Mouse (Mus musculus) forebrain, postnatal 0 days (tissue): ENCODE results near the gene Thra. TPM values are rescaled to one million over a fixed set of nuclear protein-coding genes. Genes with fewer than 3 reads are reported as not detected.

ENCODE experiments used
- ATAC-seq: fragments of 200-750 bp; cut with Nextera tagmentation; 2 replicates; pipeline ENCODE4 v1.8.0; 2017; ENCODE audit warnings: mild to moderate bottlenecking, moderate library complexity
- DNase-seq: peaks from one replicate; pipeline ENCODE4 v3.0.0-alpha.2; 2015
- H3K27ac ChIP-seq: fragments of 300-500 bp; sonication (generic); 2 replicates; pipeline ENCODE4 v1.5.1; 2014; ENCODE audit warnings: low read depth, mild to moderate bottlenecking, antibody characterized with exemption, low read length, moderate library complexity, mixed read lengths
- H3K27me3 ChIP-seq: fragments of 300-500 bp; sonication (generic); 2 replicates; pipeline ENCODE4 v1.6.1; 2014; ENCODE audit warnings: mild to moderate bottlenecking, low read length, mixed read lengths; ENCODE audit not compliant: insufficient read depth
- H3K36me3 ChIP-seq: fragments of 300-500 bp; sonication (generic); 2 replicates; pipeline ENCODE4 v1.6.1; 2014; ENCODE audit warnings: mild to moderate bottlenecking, moderate library complexity; ENCODE audit not compliant: insufficient read depth
- H3K4me1 ChIP-seq: fragments of 300-500 bp; sonication (generic); 2 replicates; pipeline ENCODE4 v1.6.1; 2014; ENCODE audit warnings: antibody characterized with exemption; ENCODE audit not compliant: insufficient read depth
- H3K4me2 ChIP-seq: fragments of 300-500 bp; sonication (generic); 2 replicates; pipeline ENCODE4 v1.6.1; 2014; ENCODE audit warnings: low read depth, mild to moderate bottlenecking, moderate library complexity
- H3K4me3 ChIP-seq: fragments of 300-500 bp; sonication (generic); 2 replicates; pipeline ENCODE4 v1.5.1; 2014; ENCODE audit warnings: low read depth, low read length, mixed read lengths
- H3K9ac ChIP-seq: fragments of 300-500 bp; sonication (generic); 2 replicates; pipeline ENCODE4 v1.6.1; 2014; ENCODE audit warnings: mild to moderate bottlenecking
- H3K9me3 ChIP-seq: fragments of 300-500 bp; sonication (generic); 2 replicates; pipeline ENCODE4 v1.6.1; 2016; ENCODE audit warnings: low read length
- CTCF ChIP-seq: sonication (generic); IDR thresholded peaks from 2 replicates; pipeline ENCODE4 v1.5.1; 2016; ENCODE audit warnings: antibody characterized with exemption, control low read depth, low read depth
- WGBS: fragments of 180-500 bp; shearing (Covaris S2); extraction: QIAGEN DNeasy Blood & Tissue Kit; methylation state at CpG from one replicate; pipeline ENCODE4 v1.1.7; 2014; 5-methylcytosine and 5-hydroxymethylcytosine counted together
- polyA plus RNA-seq: library from polyadenylated mRNA; unstranded; fragments of >200 nt; fragmentation: Nextera tagmentation; extraction: Ambion mirVana; gene quantifications from 2 replicates; pipeline ENCODE4 v1.2.1, GENCODE M21; 2015
- total RNA-seq: library from RNA; depleted of rRNA; stranded (reverse); fragments of >200 nt; gene quantifications from 2 replicates; pipeline ENCODE4 v1.2.3, GENCODE M21; 2014

The Thra gene
- total and polyA plus RNA-seq, 2 experiments from 2014 or later: 233 to 1,003 TPM

GRCm38 (mm10) chr11:98764746-98765145, 24.3 kb downstream of the Thra start:
- no peak for ATAC-seq
- TF ChIP-seq CTCF: no peak
- Histone ChIP-seq H3K27ac (no peak overlapping the region), H3K4me3 (no peak overlapping the region), H3K9ac (no peak overlapping the region), H3K4me2 (no peak overlapping the region), H3K4me1 (0 out of 2 replicates have a peak, but pooled peaks cover 5% of the 10 kb centered on the region), H3K27me3 (no peaks in the 10 kb centered on the region), H3K36me3 (peaks cover 81% of the 10 kb centered on the region), H3K9me3 (no peaks in the 10 kb centered on the region)
- DNase-seq: no peak

GRCm38 (mm10) chr11:98765421-98766309, 25.2 kb downstream of the Thra start:
- Histone ChIP-seq H3K9ac (no peak overlapping the region; the same call in 1 of the 2 replicates), H3K4me3 (no peak overlapping the region), H3K9me3 (no peaks in the 10 kb centered on the region), H3K27ac (peak overlapping the region; percentile 45), H3K36me3 (peaks cover 84% of the 10 kb centered on the region), H3K27me3 (no peaks in the 10 kb centered on the region), H3K4me1 (0 out of 2 replicates have a peak, but pooled peaks cover 5% of the 10 kb centered on the region), H3K4me2 (no peak overlapping the region)
- ATAC-seq (no peak), DNase-seq (no peak)
- WGBS: 33% methylated on average over 9 of the region's 9 CpGs
- TF ChIP-seq CTCF: no peak

- TF ChIP-seq CTCF: no peak
- Histone ChIP-seq H3K27ac (0 out of 2 replicates have a peak overlapping the region, but pooled peaks have one; percentile 1), H3K27me3 (no peaks in the 10 kb centered on the region), H3K4me3 (no peak overlapping the region), H3K9me3 (no peaks in the 10 kb centered on the region), H3K4me1 (0 out of 2 replicates have a peak, but pooled peaks cover 5% of the 10 kb centered on the region), H3K4me2 (no peak overlapping the region), H3K9ac (peak overlapping the region; percentile 10; the same call in 1 of the 2 replicates), H3K36me3 (peaks cover 85% of the 10 kb centered on the region)
- DNase-seq (no peak), ATAC-seq (no peak)
- WGBS: 39% methylated on average over 2 of the region's 2 CpGs
Measured at GRCm38 (mm10) chr11:98766346-98766745, 25.9 kb downstream of the Thra start.

- WGBS: 50% methylated on average over 5 of the region's 5 CpGs
- H3K9ac ChIP-seq: peak overlapping the region; percentile 10; the same call in 1 of the 2 replicates
- peaks cover 81% of the 10 kb centered on the region for H3K36me3 ChIP-seq
- no peaks in the 10 kb centered on the region for H3K9me3 ChIP-seq
- ATAC-seq (no peak), DNase-seq (no peak)
- no peak for TF ChIP-seq CTCF
- no peak overlapping the region for H3K4me2 ChIP-seq
- no peak overlapping the region for H3K4me3 ChIP-seq
- 0 out of 2 replicates have a peak, but pooled peaks cover 5% of the 10 kb centered on the region for H3K4me1 ChIP-seq
- H3K27ac ChIP-seq: peak overlapping the region; percentile 57
- H3K27me3 ChIP-seq: no peaks in the 10 kb centered on the region
Measured at GRCm38 (mm10) chr11:98766816-98767215, 26.4 kb downstream of the Thra start.

- no peak for TF ChIP-seq CTCF
- H3K4me3 ChIP-seq: no peak overlapping the region
- H3K9me3 ChIP-seq: no peaks in the 10 kb centered on the region
- 0 out of 2 replicates have a peak, but pooled peaks cover 5% of the 10 kb centered on the region for H3K4me1 ChIP-seq
- 29% methylated on average over 9 of the region's 9 CpGs for WGBS
- H3K27me3 ChIP-seq: no peaks in the 10 kb centered on the region
- DNase-seq (peak; percentile 62), ATAC-seq (peak; percentile 38)
- peaks cover 77% of the 10 kb centered on the region for H3K36me3 ChIP-seq
- peak overlapping the region; percentile 57 for H3K27ac ChIP-seq
- H3K9ac ChIP-seq: no peak overlapping the region
- no peak overlapping the region for H3K4me2 ChIP-seq
Measured at GRCm38 (mm10) chr11:98767276-98767675, 26.8 kb downstream of the Thra start.

GRCm38 (mm10) chr11:98767713-98768112, 27.3 kb downstream of the Thra start:
- H3K27me3 ChIP-seq: no peaks in the 10 kb centered on the region
- peaks cover 72% of the 10 kb centered on the region for H3K36me3 ChIP-seq
- no peak overlapping the region for H3K4me3 ChIP-seq
- peak overlapping the region; percentile 19 for H3K4me2 ChIP-seq
- 0 out of 2 replicates have a peak overlapping the region, but pooled peaks have one; percentile 22 for H3K9ac ChIP-seq
- TF ChIP-seq CTCF: no peak
- WGBS: 11% methylated on average over 4 of the region's 4 CpGs
- DNase-seq: peak; percentile 22
- 0 out of 2 replicates have a peak, but pooled peaks cover 5% of the 10 kb centered on the region for H3K4me1 ChIP-seq
- no peak for ATAC-seq
- H3K9me3 ChIP-seq: no peaks in the 10 kb centered on the region
- peak overlapping the region; percentile 75 for H3K27ac ChIP-seq
